Mouse (Mus musculus) limb, embryonic 14.5 days (tissue): ENCODE measurements at regions not wholly inside any gene's neighbourhood (a gene's known extent, or its start where the extent isn't known, plus 50 kb on each side); places are given as distances from the start of the nearest gene placed in this dataset.

Experiments
- ATAC-seq: fragments of 200-750 bp; cut with Nextera tagmentation; 2 replicates; pipeline ENCODE4 v1.8.0; 2017; ENCODE audit warnings: low read depth, moderate number of reproducible peaks, moderate TSS enrichment; ENCODE audit not compliant: low FRiP score
- DNase-seq: peaks from one replicate; pipeline ENCODE4 v3.0.0-alpha.2; 2015; ENCODE audit warnings: low spot score
- H3K27ac ChIP-seq: fragments of 300-500 bp; sonication (generic); replicated peaks from 2 replicates; pipeline ENCODE4 v1.5.1; 2014; ENCODE audit warnings: low read depth, mild to moderate bottlenecking, low read length, moderate library complexity, mixed read lengths
- H3K27me3 ChIP-seq: fragments of 300-500 bp; sonication (generic); 2 replicates; pipeline ENCODE4 v1.6.1; 2014; ENCODE audit warnings: low read length, mixed read lengths; ENCODE audit not compliant: control insufficient read depth, insufficient read depth
- H3K36me3 ChIP-seq: fragments of 300-500 bp; sonication (generic); 2 replicates; pipeline ENCODE4 v1.6.1; 2014; ENCODE audit warnings: mild to moderate bottlenecking, low read length, moderate library complexity, mixed read lengths; ENCODE audit not compliant: control insufficient read depth, insufficient read depth
- H3K4me1 ChIP-seq: fragments of 300-500 bp; sonication (generic); 2 replicates; pipeline ENCODE4 v1.6.1; 2014; ENCODE audit warnings: antibody characterized with exemption, low read length, mixed read lengths; ENCODE audit not compliant: control insufficient read depth, insufficient read depth
- H3K4me2 ChIP-seq: fragments of 300-500 bp; sonication (generic); replicated peaks from 2 replicates; pipeline ENCODE4 v1.6.1; 2014; ENCODE audit warnings: low read depth, mild to moderate bottlenecking, low read length, moderate library complexity; ENCODE audit not compliant: severe bottlenecking
- H3K4me3 ChIP-seq: fragments of 300-500 bp; sonication (generic); replicated peaks from 2 replicates; pipeline ENCODE4 v1.5.1; 2014; ENCODE audit warnings: low read length
- H3K9ac ChIP-seq: fragments of 300-500 bp; sonication (generic); 2 replicates; pipeline ENCODE4 v1.6.1; 2014; ENCODE audit warnings: mild to moderate bottlenecking, low read depth, low read length, moderate library complexity; ENCODE audit not compliant: severe bottlenecking
- H3K9me3 ChIP-seq: fragments of 300-500 bp; sonication (generic); 2 replicates; pipeline ENCODE4 v1.6.1; 2016; ENCODE audit warnings: low read length; ENCODE audit not compliant: control insufficient read depth
- POLR2A ChIP-seq: fragments of 200-500 bp; IDR thresholded peaks from 2 replicates; pipeline ENCODE4 v1.8.0; 2012; ENCODE audit warnings: inconsistent platforms, mild to moderate bottlenecking, moderate library complexity, borderline replicate concordance; ENCODE audit not compliant: insufficient read depth, insufficient read length; ENCODE audit errors: extremely low read depth
- WGBS: fragments of 180-500 bp; shearing (Covaris S2); extraction: QIAGEN DNeasy Blood & Tissue Kit; methylation state at CpG from one replicate; pipeline ENCODE4 v1.1.7; 2014; 5-methylcytosine and 5-hydroxymethylcytosine counted together

DNA sequence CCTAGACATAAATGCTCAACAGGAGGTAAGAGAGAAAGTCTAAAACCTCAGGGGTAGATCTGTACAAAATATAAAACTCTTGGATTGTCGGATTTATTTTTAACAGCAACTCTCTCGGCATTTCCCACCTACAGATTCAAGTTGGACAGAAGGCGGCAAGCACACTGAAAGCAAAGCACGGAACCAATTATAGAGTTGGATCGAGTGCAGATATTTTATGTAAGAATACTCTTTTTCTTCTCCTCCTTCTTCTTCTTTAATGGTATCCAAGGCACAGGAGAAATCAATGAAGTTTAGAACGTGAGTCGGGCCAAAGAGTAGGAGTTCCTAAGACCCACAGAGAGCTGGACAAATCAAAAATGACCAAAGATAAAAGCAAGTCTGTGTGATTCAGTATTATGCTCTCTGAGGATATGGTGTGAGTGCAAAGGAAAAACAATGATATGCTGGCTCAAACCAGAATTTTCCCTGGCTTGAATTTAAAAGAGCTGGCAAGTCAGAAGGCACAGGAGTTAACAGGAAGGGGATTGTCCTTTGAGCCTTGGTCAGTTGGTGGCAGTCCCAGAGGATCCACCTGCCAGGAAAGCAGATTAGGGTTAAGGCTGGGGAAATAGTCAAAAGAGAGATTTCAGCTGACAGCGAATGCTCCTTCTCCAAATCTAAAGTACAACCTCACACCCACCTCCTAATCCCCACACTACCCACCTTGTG is 165.7 kb upstream of the 4933402D24Rik start:
- Histone ChIP-seq H3K27me3 (no peaks in the 10 kb centered on the region), H3K9me3 (no peaks in the 10 kb centered on the region), H3K36me3 (no peaks in the 10 kb centered on the region), H3K27ac (no peak overlapping the region), H3K4me3 (no peak overlapping the region), H3K4me2 (no peak overlapping the region), H3K4me1 (no peaks in the 10 kb centered on the region), H3K9ac (no peak overlapping the region)
- WGBS, result 86% methylated on average over 8 of the region's 8 CpGs
- TF ChIP-seq POLR2A, result no peak
- no peak for ATAC-seq
- no peak for DNase-seq

- Histone ChIP-seq H3K4me2 (no peak overlapping the region), H3K27me3 (no peaks in the 10 kb centered on the region), H3K9me3 (no peaks in the 10 kb centered on the region), H3K4me1 (no peaks in the 10 kb centered on the region), H3K9ac (no peak overlapping the region), H3K36me3 (no peaks in the 10 kb centered on the region), H3K4me3 (no peak overlapping the region), H3K27ac (no peak overlapping the region)
- TF ChIP-seq POLR2A, result no peak
- ATAC-seq (no peak), DNase-seq (no peak)
- 70% methylated on average over 9 of the region's 9 CpGs for WGBS
These were observed 163.4 kb upstream of the 4933402D24Rik start for GRCm38 (mm10) chr1:63932484-63932883.

DNA sequence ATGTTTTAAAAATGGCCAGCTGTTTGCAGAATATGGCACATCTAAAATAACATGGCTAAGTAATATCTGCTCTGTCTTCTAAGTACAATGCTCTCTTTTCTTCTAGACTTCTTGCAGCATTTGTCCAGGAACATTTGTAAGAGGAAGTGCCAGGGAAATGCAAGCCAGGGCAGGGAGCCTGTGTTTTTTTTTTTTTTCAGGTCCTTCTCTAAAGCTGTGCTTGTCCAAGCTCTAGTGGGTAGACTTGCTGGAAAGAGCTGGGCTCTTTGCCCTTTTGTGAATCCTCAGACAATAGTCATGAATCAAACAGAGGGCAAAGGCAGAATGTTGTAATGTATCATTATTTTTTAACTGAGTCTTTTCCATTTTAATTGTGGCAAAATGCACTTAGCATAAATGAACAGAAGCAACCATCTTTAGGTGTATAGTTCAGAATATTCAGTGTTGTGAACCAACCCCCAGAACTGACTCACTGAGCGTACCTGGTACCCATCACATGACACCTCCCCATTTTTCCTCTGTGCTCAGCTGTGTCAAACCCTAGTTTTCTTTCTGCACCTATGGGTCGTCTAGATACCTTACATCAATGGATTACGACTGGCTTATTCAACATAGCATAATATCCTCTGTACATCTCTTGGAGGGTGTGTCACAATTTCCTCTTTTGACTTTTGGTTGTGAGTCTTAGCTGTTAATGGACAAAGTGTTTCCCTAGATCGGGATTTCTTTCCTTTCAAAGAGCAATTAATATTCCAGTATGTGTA is 160.5 kb upstream of the 4933402D24Rik start:
- H3K4me3 ChIP-seq, result no peak overlapping the region
- H3K9me3 ChIP-seq, result no peaks in the 10 kb centered on the region
- H3K27ac ChIP-seq, result no peak overlapping the region
- H3K4me2 ChIP-seq, result no peak overlapping the region
- H3K9ac ChIP-seq, result no peak overlapping the region
- no peaks in the 10 kb centered on the region for H3K27me3 ChIP-seq
- no peaks in the 10 kb centered on the region for H3K36me3 ChIP-seq
- WGBS, result 83% methylated on average over 4 of the region's 4 CpGs
- H3K4me1 ChIP-seq, result no peaks in the 10 kb centered on the region
- no peak for ATAC-seq
- no peak for DNase-seq
- no peak for TF ChIP-seq POLR2A

- H3K9me3 ChIP-seq, result no peaks in the 10 kb centered on the region
- ATAC-seq, result no peak
- DNase-seq, result no peak
- no peak for TF ChIP-seq POLR2A
- WGBS, result 84% methylated on average over 5 of the region's 5 CpGs
- H3K4me2 ChIP-seq, result no peak overlapping the region
- H3K4me3 ChIP-seq, result no peak overlapping the region
- H3K27me3 ChIP-seq, result no peaks in the 10 kb centered on the region
- H3K27ac ChIP-seq, result no peak overlapping the region
- H3K9ac ChIP-seq, result no peak overlapping the region
- no peaks in the 10 kb centered on the region for H3K36me3 ChIP-seq
- H3K4me1 ChIP-seq, result no peaks in the 10 kb centered on the region
These were observed 159.8 kb upstream of the 4933402D24Rik start for GRCm38 (mm10) chr1:63928850-63929249.

GRCm38 (mm10) chr1:63928361-63928760 is 159.3 kb upstream of the 4933402D24Rik start:
- Histone ChIP-seq H3K27ac (no peak overlapping the region), H3K4me2 (no peak overlapping the region), H3K27me3 (no peaks in the 10 kb centered on the region), H3K4me1 (no peaks in the 10 kb centered on the region), H3K9me3 (no peaks in the 10 kb centered on the region), H3K9ac (no peak overlapping the region), H3K36me3 (no peaks in the 10 kb centered on the region), H3K4me3 (no peak overlapping the region)
- no peak for DNase-seq
- no peak for TF ChIP-seq POLR2A
- 85% methylated on average over 3 of the region's 3 CpGs for WGBS
- no peak for ATAC-seq
